Mouse (Mus musculus) fat pad, adult 2 months (tissue): ENCODE results near the gene Lrig1.
"Not testable (repeated sequence)": the region's sequence is repeated elsewhere in the genome, so short reads cannot be mapped to it uniquely, and the experiment has no call there.

Source experiments
- DNase-seq: peaks from one replicate; pipeline ENCODE4 v3.0.0-alpha.2; 2011; ENCODE audit warnings: low read depth, low spot score; ENCODE audit errors: extremely low read depth

Lrig1 gene

GRCm38 (mm10) chr6:94582055-94582454 is 117.9 kb downstream of the Lrig1 start:
- no peak for DNase-seq

GRCm38 (mm10) chr6:94577991-94578390 is 122.0 kb downstream of the Lrig1 start:
- DNase-seq, result no peak

DNA sequence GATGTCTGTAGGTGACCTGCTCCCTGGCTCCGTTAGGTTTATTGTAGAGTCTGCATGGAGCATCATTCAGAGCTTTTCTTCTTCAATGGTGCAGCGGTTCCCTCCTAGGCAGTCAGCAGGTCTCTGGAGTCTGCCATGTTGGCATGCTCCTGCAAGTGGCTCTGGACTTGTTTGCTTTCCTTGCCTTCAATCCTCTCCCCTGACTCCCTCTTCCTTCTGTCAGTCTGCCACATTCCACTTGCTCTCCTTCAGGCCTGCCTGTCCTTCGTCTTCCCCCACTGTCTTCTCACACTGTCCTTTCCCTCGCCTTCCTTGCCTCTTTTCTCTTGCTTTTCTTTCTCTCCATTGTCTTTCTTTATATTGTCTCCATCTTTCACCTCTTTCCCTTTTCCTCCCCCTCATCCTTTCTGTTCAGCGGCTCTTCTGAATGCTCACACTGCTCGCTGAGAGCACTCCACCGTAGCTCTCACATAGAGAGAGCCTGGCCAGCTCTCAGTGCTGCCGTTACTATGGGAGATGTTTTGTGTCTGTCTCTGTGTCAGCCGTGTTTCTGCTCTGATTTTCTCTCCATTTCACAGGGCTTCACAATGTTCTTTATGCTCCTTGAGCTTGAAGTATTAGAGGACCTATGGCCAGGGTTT is 124.3 kb downstream of the Lrig1 start:
- no peak for DNase-seq

DNA sequence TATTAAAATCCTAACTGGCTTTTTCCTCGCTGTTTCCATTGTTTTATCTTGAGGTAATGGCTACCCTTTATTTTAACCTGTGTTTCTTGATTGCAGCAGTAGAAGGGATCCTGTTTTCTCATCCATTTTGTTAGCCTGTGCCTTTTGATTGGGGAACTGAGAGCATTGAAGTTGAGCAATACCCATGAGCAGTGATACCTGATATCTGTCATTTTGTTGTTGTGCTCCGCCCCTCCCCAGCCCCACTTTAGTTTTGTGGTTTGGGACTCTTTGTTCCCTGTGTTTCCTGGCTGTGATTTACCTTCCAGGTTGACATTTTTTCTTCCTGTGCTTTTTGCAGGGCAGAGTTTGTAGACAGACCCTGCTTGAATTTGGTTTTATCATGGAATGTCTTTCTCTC is 131.9 kb downstream of the Lrig1 start:
- DNase-seq, result no peak

- no peak for DNase-seq
Observed at GRCm38 (mm10) chr6:94565766-94566165, 134.2 kb downstream of the Lrig1 start.

DNA sequence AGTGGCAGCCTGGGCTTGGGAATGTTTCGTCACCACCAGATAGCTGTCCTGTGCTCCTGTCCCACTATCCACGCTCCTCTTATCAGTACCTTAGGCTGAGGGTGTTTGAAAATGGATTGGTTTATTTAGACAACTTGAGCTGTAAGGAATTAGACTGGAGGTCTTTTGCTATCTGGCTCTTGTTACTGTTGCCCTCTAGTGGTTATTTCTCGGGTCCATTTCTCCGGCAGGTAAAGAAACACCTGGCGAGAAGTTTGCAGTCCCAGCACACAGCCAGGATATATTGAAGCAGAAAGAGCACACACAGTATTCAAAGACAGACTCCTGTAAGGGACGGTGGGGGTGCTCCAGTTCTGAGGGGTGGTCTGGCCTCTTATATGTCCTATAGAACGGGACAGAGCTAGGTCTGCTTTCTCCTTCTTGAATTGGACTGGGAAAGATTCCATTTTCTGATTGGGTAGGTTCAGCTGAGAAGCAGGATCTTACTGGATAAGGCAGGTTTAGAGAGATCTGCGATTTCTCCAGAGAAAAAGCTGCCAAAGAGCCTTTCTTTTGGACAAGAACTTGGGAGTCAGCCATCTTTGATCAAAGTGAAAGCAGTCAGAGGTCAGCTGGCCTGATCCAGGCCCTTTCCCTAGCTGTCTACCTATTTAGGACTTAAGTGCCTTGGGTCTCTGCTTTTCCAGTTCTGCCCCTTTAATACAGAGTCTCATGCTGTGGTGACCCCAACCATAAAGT is 136.6 kb downstream of the Lrig1 start:
- DNase-seq, result no peak

- DNase-seq, result no peak
Observed at GRCm38 (mm10) chr6:94561346-94561745, 138.6 kb downstream of the Lrig1 start.

- DNase-seq, result no peak
Observed at GRCm38 (mm10) chr6:94560896-94561295, 139.1 kb downstream of the Lrig1 start.

- DNase-seq, result not testable (repeated sequence)
Observed at GRCm38 (mm10) chr6:94558603-94559002, 141.4 kb downstream of the Lrig1 start.
